Mouse (Mus musculus): ENCODE data around the gene Pitpnm2.

- TF ChIP-seq E2F4 (IDR thresholded peaks at IDR 0.05; ENCODE audit: borderline replicate concordance, low read depth, low read length), result no peak
- TF ChIP-seq ZMIZ1 (IDR thresholded peaks at IDR 0.05; ENCODE audit: low read depth, low read length), result no peak
- no peak for TF ChIP-seq POLR2A (IDR thresholded peaks at IDR 0.05; ENCODE audit: control insufficient read depth in 1 of 2, insufficient read depth in 1 of 2, low read depth in 1 of 2, low read length in 2 of 2, poor library complexity in 1 of 2)
- TF ChIP-seq ZC3H11A (IDR thresholded peaks at IDR 0.05; ENCODE audit: low read depth, low read length), result no peak
- TF ChIP-seq CTCF (IDR thresholded peaks at IDR 0.05 in 2 of 3, conservative IDR thresholded peaks at IDR 0.05 in 1 of 3; ENCODE audit: control insufficient read depth in 1 of 3, insufficient read depth in 1 of 3, low read depth in 2 of 3, low read length in 3 of 3, poor library complexity in 1 of 3, severe bottlenecking in 1 of 3), result no peak
- no peak for TF ChIP-seq USF2 (IDR thresholded peaks at IDR 0.05; ENCODE audit: borderline replicate concordance in 1 of 2, insufficient read depth in 1 of 2, low read depth in 1 of 2, low read length in 2 of 2)
- no peak for TF ChIP-seq EP300 (IDR thresholded peaks at IDR 0.05; ENCODE audit: low read depth in 1 of 2, low read length in 2 of 2)
- TF ChIP-seq TBP (IDR thresholded peaks at IDR 0.05; ENCODE audit: low read depth, low read length), result no peak
- no peak for TF ChIP-seq JUND (IDR thresholded peaks at IDR 0.05; ENCODE audit: low read depth, low read length)
- TF ChIP-seq MEF2A (IDR thresholded peaks at IDR 0.05; ENCODE audit: extremely low read depth, insufficient replicate concordance, low read depth, low read length, poor library complexity, severe bottlenecking), result no peak
- no peak for TF ChIP-seq TAL1 (IDR thresholded peaks at IDR 0.05; ENCODE audit: low read length)
These were observed 30.6 kb downstream of the Pitpnm2 start for GRCm38 (mm10) chr5:124218986-124219385.

Measured in MEL (cell line).